Mouse (Mus musculus) heart, adult 2 months (tissue): Measurements from ENCODE around the gene Krtdap. TPM values are rescaled to one million over a fixed set of nuclear protein-coding genes. Genes with fewer than 3 reads are reported as not detected.

Experiments
- DNase-seq, 2 experiments: peaks; one replicate each; pipeline ENCODE4 v3.0.0; 2021
- H3K27ac ChIP-seq: fragments of 200-600 bp; 2 replicates; pipeline ENCODE4 v1.8.1; 2022
- H3K27me3 ChIP-seq: fragments of 200-500 bp; 2 replicates; pipeline ENCODE4 v1.6.1; 2012; ENCODE audit warnings: mild to moderate bottlenecking, low read length, inconsistent platforms, mixed read lengths; ENCODE audit not compliant: control insufficient read depth, insufficient read depth
- H3K36me3 ChIP-seq: fragments of 200-500 bp; 2 replicates; pipeline ENCODE4 v1.6.1; 2012; ENCODE audit warnings: low read length, inconsistent platforms; ENCODE audit not compliant: control insufficient read depth, insufficient read depth
- H3K4me1 ChIP-seq: fragments of 200-500 bp; 2 replicates; pipeline ENCODE4 v1.6.1; 2011; ENCODE audit warnings: low read length; ENCODE audit not compliant: control insufficient read depth, insufficient read depth
- H3K4me3 ChIP-seq: fragments of 200-600 bp; 2 replicates; pipeline ENCODE4 v1.8.1; 2022
- H3K79me2 ChIP-seq: fragments of 200-500 bp; replicated peaks from 2 replicates; pipeline ENCODE4 v1.6.1; 2012; ENCODE audit warnings: mild to moderate bottlenecking, inconsistent platforms, low read length, moderate library complexity, mixed read lengths; ENCODE audit not compliant: control insufficient read depth, insufficient read depth
- H3K9ac ChIP-seq: fragments of 200-500 bp; 2 replicates; pipeline ENCODE4 v1.6.1; 2012; ENCODE audit warnings: low read depth, mild to moderate bottlenecking, control low read depth, inconsistent platforms, low read length, mixed read lengths
- CTCF ChIP-seq: fragments of 200-600 bp; IDR thresholded peaks from 2 replicates; pipeline ENCODE4 v1.8.1; 2022; ENCODE audit warnings: antibody characterized with exemption, mild to moderate bottlenecking, moderate library complexity
- EP300 ChIP-seq: fragments of 200-500 bp; IDR thresholded peaks from 2 replicates; pipeline ENCODE4 v1.6.1; 2011; ENCODE audit warnings: low read depth, low read length, control low read depth; ENCODE audit not compliant: insufficient read depth
- POLR2A ChIP-seq: fragments of 200-500 bp; IDR thresholded peaks from 2 replicates; pipeline ENCODE4 v1.6.1; 2011; ENCODE audit warnings: mild to moderate bottlenecking, low read depth, low read length, control low read depth; ENCODE audit not compliant: insufficient read depth
- WGBS: fragments of 180-500 bp; shearing (Covaris S2); methylation state at CpG from one replicate; pipeline ENCODE4 v1.1.7; 2018; 5-methylcytosine and 5-hydroxymethylcytosine counted together
- intact Hi-C: fragments of 180-260 bp; cut with DNase I; formaldehyde crosslinking; loops from one replicate; pipeline ENCODE4 v1.15.1; 2025
- polyA plus RNA-seq: library from polyadenylated mRNA; depleted of rRNA; stranded (reverse); fragments of >200 nt; gene quantifications from 2 replicates; pipeline ENCODE4 v1.2.3, GENCODE M21; 2012
- total RNA-seq, 2 experiments: library from RNA; stranded (reverse); gene quantifications; 2 replicates each; pipeline ENCODE4 v1.2.3; 2021

Gene Krtdap
- total and polyA plus RNA-seq, 3 experiments, result not detected

DNA sequence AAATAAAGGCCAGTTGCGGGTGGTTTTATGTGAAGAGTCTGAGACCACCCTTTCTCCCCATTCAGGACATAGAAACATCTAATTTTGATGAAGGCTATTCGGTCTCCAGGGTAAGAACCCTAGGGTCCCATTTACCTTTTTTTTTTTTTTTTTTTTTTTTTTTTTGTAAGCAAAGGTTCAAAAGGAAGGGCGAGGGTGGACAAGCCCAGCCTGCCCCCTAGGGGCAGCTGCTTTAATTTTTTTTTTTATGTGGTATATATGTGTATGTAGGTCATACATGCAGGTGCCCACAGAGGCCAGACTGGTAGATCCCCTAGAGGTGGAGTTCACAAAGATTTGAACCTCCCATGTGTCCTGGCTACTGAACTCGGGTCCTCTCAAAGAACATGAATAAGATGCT is 21.3 kb upstream of the Krtdap start:
- no peak for TF ChIP-seq POLR2A
- no peak for TF ChIP-seq EP300
- TF ChIP-seq CTCF, result peak; percentile 33
- Histone ChIP-seq H3K36me3 (no peaks in the 10 kb centered on the region), H3K4me1 (no peaks in the 10 kb centered on the region), H3K79me2 (no peaks in the 10 kb centered on the region), H3K9ac (no peak overlapping the region), H3K27me3 (0 out of 2 replicates have a peak, but pooled peaks cover 1% of the 10 kb centered on the region), H3K27ac (no peak overlapping the region), H3K4me3 (no peak overlapping the region)
- no peak for DNase-seq
- intact Hi-C loops, result no loop called here
- WGBS, result 93% methylated on average over 4 of the region's 4 CpGs

DNA sequence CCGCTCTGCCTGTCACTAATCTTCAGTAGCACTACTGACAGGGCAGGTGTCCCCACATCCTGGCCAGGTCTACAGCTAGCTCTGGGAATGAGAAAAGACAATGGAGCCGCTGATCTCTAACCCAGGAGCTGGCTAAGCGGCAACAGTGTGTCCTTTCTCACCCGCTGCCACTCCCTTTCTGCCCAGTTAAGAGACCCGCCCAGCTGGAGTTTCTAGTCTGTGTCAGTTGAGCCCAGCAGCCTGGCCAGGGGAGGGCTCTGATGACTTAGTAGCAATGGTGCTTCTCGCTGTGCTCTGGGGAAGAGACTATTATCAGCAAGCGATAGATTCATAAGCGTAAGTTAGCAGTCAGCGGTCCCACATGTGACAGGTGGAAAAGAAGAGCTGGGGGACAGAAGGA is 18.5 kb upstream of the Krtdap start:
- 0 out of 2 replicates have a peak, but pooled peaks cover 1% of the 10 kb centered on the region for H3K27me3 ChIP-seq
- H3K36me3 ChIP-seq, result no peaks in the 10 kb centered on the region
- H3K27ac ChIP-seq, result no peak overlapping the region
- intact Hi-C loops, result no loop called here
- no peaks in the 10 kb centered on the region for H3K79me2 ChIP-seq
- no peak overlapping the region for H3K4me3 ChIP-seq
- 25% methylated on average over 9 of the region's 9 CpGs for WGBS
- no peaks in the 10 kb centered on the region for H3K4me1 ChIP-seq
- H3K9ac ChIP-seq, result no peak overlapping the region
- TF ChIP-seq POLR2A (no peak), CTCF (no peak), EP300 (no peak)
- DNase-seq, result no peak

DNA sequence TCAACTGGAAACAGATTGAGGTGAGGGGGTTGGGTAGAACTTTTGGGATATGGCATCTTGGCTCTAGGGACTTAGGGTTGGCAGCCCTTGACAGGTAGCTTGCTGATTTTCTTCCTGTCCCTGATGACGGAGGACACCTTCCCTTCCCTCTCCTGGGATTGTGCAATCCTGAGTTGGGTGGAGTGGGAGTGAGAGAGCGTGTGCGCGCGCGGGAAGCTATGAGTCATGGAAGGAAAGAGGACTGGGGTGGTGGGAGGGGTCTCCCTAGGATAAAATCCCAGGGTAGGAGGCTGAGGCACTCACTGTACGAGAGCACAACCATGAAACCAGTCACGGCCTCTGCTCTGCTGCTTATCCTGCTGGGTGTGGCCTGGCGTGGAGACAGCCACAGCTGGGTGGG is 11.6 kb upstream of the Krtdap start:
- Histone ChIP-seq H3K79me2 (no peaks in the 10 kb centered on the region), H3K4me3 (no peak overlapping the region), H3K36me3 (no peaks in the 10 kb centered on the region), H3K4me1 (no peaks in the 10 kb centered on the region), H3K9ac (no peak overlapping the region), H3K27ac (no peak overlapping the region), H3K27me3 (no peaks in the 10 kb centered on the region)
- 52% methylated on average over 9 of the region's 9 CpGs for WGBS
- intact Hi-C loops, result no loop called here
- TF ChIP-seq CTCF (no peak), EP300 (no peak), POLR2A (no peak)
- no peak for DNase-seq

DNA sequence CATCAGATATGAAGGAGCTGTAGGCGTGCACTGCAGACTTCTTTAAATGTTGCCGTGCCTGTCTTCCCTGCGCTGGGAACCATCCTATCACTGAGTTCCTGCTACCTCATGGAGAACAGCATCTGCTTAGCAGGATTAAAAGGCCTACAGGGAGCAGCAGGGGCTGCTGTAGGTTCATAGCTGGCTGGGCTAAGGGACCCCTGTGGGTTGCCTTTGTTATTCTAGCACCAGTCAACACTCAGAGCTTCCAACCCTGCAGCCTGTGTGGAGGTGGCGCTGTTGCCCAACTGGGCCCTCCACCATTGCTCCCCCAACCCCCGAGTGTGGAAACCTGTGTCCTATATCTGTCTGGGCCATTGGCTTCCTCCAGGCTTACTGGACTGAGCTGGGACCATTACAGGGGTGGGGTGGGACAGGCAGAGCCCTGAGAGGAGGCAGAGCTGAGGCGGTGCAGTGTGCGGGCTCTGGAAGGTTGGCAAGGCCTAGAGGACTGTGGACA is 10.6 kb upstream of the Krtdap start:
- H3K4me1 ChIP-seq, result no peaks in the 10 kb centered on the region
- TF ChIP-seq POLR2A, result no peak
- no peak for TF ChIP-seq CTCF
- no peak for TF ChIP-seq EP300
- no peak overlapping the region for H3K4me3 ChIP-seq
- H3K27ac ChIP-seq, result no peak overlapping the region
- WGBS, result 53% methylated on average over 7 of the region's 7 CpGs
- H3K9ac ChIP-seq, result no peak overlapping the region
- no peaks in the 10 kb centered on the region for H3K79me2 ChIP-seq
- no peak for DNase-seq
- no peaks in the 10 kb centered on the region for H3K27me3 ChIP-seq
- intact Hi-C loops, result no loop called here
- H3K36me3 ChIP-seq, result no peaks in the 10 kb centered on the region

DNA sequence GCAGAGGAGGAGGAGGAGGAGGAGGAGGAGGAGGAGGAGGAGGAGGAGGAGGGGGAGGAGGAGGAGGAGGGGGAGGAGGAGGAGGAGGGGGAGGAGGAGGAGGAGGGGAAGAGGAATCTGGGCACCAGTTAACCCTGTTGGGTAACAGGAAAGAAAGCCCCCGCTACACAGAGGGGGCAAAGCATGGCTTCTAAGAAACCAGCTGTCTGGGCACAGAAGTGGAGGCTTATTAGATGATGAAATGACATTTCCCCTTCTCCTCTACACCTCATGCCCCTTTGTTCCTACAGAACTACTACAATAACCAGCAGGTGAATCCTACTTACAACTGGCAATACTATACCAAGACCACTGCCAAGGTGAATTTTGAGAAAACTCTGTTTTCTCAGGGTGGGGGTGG is 9.8 kb upstream of the Krtdap start:
- DNase-seq, result no peak
- WGBS, result 50% methylated on average over 1 of the region's 1 CpGs
- TF ChIP-seq EP300 (no peak), POLR2A (no peak), CTCF (no peak)
- Histone ChIP-seq H3K36me3 (no peaks in the 10 kb centered on the region), H3K4me1 (no peaks in the 10 kb centered on the region), H3K27ac (no peak overlapping the region), H3K27me3 (no peaks in the 10 kb centered on the region), H3K4me3 (no peak overlapping the region), H3K79me2 (no peaks in the 10 kb centered on the region), H3K9ac (no peak overlapping the region)
- intact Hi-C loops, result no loop called here

DNA sequence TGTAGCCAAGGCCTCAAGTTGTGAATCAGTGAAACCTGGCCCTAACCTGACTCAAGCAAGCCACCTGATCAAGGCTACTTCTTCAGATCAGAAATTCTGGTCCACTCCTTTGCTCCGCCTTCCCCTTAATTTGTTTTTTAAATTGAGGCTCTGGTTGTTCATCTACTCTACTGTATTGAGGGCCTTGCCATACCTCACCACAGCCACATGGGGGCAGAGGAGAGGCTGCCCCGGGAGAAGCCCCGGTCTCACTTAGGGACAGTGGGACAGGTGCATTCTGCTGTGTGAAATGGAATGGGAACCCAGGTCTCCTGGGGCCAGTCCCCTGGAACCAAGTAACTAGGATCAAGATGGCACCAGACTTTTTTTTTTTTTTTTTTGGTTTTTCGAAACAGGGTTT is 5.9 kb upstream of the Krtdap start:
- Histone ChIP-seq H3K9ac (no peak overlapping the region), H3K79me2 (no peaks in the 10 kb centered on the region), H3K27me3 (no peaks in the 10 kb centered on the region), H3K27ac (no peak overlapping the region), H3K4me3 (no peak overlapping the region), H3K4me1 (no peaks in the 10 kb centered on the region), H3K36me3 (no peaks in the 10 kb centered on the region)
- TF ChIP-seq CTCF, result peak; percentile 64
- no peak for TF ChIP-seq EP300
- no peak for TF ChIP-seq POLR2A
- DNase-seq, result no peak
- intact Hi-C loops, result no loop called here
- 68% methylated on average over 4 of the region's 4 CpGs for WGBS
